Mouse (Mus musculus): ENCODE data around the gene Vmn1r205. TPM values are rescaled to one million over a fixed set of nuclear protein-coding genes. Genes with fewer than 3 reads are reported as not detected.

The Vmn1r205 gene
- not detected in 2 replicates for polyA plus RNA-seq (2012; rRNA removed)

GRCm38 (mm10) chr13:22592900-22593299 lies at the start of gene Vmn1r205:
Gene Vmn1r205 (minus strand): TSS chr13:22593000.

GRCm38 (mm10) chr13:22624151-22624550 lies 31.4 kb upstream of the Vmn1r205 start, which contains the start of gene Vmn1r206:
Gene Vmn1r206 (minus strand): TSS chr13:22624251.

DNA sequence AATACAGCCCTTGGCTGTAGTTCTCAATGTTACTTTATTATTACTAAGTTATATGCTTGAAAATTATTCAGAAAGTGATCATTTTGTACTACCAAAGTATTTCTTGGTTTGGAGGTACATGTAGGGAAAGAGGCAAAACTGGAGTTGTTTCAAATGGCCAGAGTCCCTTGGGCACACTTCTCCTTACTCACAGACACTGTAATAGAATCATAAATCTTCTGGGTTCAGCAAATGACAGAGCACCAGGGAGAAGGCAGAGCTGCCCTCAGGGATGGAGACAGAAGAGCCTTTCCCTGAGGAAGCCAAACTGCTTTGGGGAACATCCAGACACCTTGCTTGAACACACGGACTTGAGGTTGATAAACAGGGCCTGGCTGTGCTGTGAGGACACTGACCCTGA lies 39.9 kb downstream of the Vmn1r205 start, which contains the start of gene Vmn1r204:
Gene Vmn1r204, plus strand, starts transcription at position 301 of the 400 bp plus-strand sequence.

Other genes with a start within 250 kb of the Vmn1r205 start
- gene Vmn1r198, start 242.6 kb downstream of the Vmn1r205 start, polyA plus RNA-seq (2012; rRNA removed), result not detected in 2 replicates
- gene Vmn1r199, start 213.2 kb downstream of the Vmn1r205 start, polyA plus RNA-seq (2012; rRNA removed), result not detected in 2 replicates
- not detected in 2 replicates for gene Vmn1r200, start 202.6 kb downstream of the Vmn1r205 start, polyA plus RNA-seq (2012; rRNA removed)
- gene Vmn1r201, start 121.1 kb downstream of the Vmn1r205 start, polyA plus RNA-seq (2012; rRNA removed), result not detected in 2 replicates
- not detected in 2 replicates for gene Vmn1r202, start 87.6 kb downstream of the Vmn1r205 start, polyA plus RNA-seq (2012; rRNA removed)
- gene Vmn1r203, start 74.9 kb downstream of the Vmn1r205 start, polyA plus RNA-seq (2012; rRNA removed), result not detected in 2 replicates
- gene Vmn1r204, start 39.8 kb downstream of the Vmn1r205 start, polyA plus RNA-seq (2012; rRNA removed), result not detected in 2 replicates
- not detected in 2 replicates for gene Vmn1r206, start 31.3 kb upstream of the Vmn1r205 start, polyA plus RNA-seq (2012; rRNA removed)
- not detected in 2 replicates for gene Vmn1r207-ps, start 136.6 kb upstream of the Vmn1r205 start, polyA plus RNA-seq (2012; rRNA removed)
- gene Vmn1r208, start 184.4 kb upstream of the Vmn1r205 start, polyA plus RNA-seq (2012; rRNA removed), result not detected in 2 replicates
- not detected in 2 replicates for gene Vmn1r209, start 216.7 kb upstream of the Vmn1r205 start, polyA plus RNA-seq (2012; rRNA removed)
- gene Vmn1r210, start 238.3 kb upstream of the Vmn1r205 start, polyA plus RNA-seq (2012; rRNA removed), result not detected in 2 replicates

Data from central nervous system, embryonic 11.5 days (tissue).